Mouse (Mus musculus): ENCODE measurements around the gene Tm9sf1. TPM values are rescaled to one million over a fixed set of nuclear protein-coding genes. Genes with fewer than 3 reads are reported as not detected.

Tm9sf1 gene
- polyA plus RNA-seq (2015; fragmentation: Illumina TruSeq; extraction: RNeasy Lipid Tissue Mini Kit (QIAGEN cat#74804); ENCODE audit: low read depth, low replicate concordance) = 32.2 TPM

DNA sequence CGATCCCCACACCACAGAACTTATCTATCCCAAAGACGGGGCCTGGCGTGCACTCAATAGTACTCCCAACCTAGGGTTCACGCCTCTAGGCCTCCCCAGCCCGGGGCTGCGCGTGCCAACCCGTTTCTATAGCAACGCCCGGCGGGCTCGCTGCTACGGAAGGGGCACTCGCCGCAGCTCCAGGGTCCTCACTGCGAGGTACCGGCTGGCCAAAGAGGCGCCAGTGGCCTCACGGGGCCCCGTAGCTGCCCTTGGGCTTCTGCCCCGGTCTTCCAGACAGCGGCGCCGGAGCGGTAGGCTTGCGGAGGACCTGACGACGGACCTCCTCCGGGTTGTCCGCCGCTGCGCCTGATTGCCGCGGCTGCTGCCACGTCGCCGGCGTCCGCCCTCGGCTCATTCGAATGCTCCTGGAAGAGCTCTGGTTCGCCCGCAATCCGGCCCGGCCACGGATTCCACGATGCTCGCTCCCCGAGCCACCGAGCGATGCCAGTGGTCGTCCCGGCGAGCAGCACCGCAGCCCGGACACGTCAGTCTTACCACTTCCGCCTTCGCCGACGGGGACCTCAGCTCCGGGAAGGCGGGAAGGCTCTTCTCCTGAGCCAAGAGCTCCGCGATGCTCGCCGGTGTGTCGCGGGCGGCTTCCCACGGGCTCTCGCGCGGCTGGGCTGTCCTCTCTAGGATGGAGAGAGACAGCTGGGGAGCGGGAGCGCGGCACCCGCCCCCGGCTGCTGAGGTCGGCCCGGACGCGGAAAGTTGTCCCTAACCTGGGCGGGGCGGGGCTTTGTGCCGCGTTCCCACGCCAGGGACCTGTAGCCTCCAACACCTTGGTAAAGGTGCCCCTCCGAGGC lies at the start of gene Tm9sf1:
Gene Tm9sf1, minus strand, starts transcription at position 747 of the 848 bp plus-strand sequence.

DNA sequence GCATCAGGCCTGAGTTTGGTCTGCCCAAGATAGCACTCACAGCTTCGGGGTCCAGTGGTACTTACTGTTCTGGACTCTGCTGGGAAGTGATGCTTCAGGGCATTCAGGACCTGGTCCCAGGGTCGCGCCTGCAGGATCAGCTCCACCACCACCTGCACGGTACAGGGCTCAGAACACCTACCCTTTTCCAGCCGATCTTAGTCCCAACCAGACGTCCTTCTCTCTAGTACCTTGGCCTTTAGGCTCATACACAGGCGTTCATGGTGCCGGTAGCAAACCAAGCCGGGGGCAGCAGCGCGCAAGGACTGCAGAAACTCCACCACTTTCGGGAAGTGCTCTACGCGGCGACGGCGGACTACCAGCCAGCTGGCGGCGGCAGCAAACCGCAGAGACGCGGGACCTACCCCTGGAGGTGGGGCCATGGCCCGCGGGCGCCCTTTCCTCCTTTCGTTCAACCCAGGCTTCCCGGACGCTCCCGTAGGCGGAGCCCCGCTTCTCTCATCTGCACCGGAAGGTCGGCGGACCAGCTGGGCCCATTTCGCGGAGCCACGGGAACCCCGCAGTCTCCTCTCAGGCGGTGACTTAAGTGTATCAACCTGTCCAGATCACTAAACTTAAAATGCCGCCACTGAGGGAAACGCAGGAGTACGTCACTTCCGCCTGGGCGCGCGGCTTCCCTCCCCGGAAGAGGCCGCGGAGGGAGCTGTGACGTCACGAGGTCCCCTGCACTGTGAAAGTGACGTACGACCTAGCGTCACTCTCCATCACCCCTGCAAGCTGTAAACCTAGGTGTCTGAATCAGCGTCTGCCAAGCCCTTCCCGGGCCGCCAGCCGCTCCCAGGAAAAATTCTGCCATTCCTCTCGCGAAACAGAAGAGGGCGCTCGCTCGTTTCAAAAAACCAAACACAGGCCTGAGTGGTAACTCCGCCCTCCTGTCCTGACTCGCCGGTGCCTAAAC lies 37.8 kb upstream of the Tm9sf1 start, which contains the start of gene Tinf2:
Gene Tinf2, minus strand, starts transcription at position 661 of the 958 bp plus-strand sequence.

DNA sequence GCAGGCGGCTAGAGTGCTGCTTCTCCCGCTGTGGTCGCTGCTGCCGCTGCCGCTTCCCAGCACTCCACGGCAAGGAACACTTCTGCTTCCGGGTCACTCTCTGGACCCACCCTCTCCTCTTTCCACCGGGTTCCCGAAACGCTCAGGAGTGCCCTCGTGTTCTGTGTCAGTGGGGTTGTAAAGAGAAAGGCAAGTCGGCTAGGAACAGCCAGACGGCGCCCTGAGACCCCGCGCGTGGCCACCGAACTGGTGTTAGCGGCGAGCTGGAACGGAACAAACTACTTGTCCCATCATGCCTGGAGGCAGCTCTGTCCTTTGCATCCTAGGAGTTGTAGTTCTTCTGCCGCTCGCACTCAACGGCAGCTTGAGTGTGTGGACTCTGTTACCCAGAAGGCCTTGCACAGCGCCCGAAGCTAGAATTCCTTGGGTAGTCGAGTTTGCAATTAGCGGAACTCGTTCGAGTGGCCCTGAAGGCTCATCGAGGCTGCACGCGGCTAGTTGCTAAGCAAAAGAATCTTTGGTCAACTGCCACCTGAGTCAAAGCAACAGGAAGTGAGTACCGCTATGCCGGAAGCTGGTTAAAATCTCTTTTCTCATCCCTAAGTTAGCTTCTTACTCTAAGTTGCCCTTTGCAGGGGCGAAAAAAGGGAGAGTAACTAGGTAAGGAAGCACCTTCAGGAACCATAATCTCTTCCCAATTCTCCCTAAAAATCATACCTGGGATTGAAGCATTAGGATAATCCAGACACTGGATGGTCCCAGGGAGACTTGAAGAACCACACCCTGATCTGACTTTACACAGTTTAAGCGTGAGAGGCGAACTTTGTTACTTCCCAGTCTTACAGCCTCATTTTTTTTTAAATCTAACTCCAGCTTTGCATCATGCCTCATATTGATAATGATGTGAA lies 28.5 kb upstream of the Tm9sf1 start, which contains the start of the genes Gmpr2 and Nedd8:
Gene Gmpr2, plus strand, starts transcription at position 109 of the 908 bp plus-strand sequence.
Gene Nedd8, minus strand, starts transcription at position 292 of the 908 bp plus-strand sequence.

DNA sequence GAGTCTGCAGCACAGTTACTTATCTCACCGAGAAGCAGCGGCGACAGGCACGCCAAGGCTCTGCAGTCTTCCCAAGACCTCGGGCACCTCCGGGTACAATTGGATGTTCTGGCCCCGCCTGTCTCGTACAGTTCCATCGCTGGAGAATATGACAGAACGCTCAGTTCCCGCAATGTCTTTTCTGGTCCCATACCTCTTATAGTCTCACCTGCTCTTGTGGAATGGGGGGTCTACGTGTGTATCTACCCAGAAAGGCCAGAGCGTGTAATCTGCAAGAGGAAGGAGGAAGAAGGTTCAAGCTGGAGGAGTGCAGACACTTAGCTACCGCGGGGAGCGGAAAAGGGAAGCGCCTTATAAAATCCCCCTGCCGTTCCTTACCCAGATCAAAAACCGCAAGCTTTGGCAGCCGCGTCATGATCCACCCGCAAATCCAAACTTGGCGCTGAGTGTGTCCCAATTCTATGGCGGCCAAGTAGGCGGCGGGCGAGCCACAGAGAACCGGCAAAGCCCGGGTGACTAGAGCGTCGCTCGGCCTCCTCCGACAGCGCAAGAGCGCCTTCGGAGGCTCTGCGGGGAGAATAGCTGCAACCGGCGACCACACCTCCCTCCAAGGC lies 16.5 kb upstream of the Tm9sf1 start, which contains the start of gene Mdp1:
Gene Mdp1, minus strand, starts transcription at position 549 of the 614 bp plus-strand sequence.

DNA sequence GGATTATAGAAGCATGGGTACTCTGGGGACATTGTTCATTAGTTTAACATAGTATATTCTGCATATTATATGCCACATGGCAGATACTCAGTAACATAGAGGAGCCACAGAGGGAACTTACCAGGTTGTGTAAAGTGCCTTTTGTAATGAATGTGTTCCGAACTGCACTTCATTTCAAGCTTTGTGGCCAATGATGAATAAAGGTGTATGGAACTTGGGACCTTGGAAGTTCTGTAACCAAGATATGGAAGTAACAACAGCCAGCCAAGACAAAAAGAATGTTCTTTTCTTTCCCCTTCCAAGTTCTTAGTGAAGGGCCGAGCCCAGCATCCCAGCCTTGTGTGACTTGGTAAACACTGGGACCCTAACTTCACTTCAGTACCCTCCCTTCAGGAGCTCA lies 6.3 kb upstream of the Tm9sf1 start, which contains the start of gene Tssk4:
Gene Tssk4, plus strand, starts transcription at position 301 of the 400 bp plus-strand sequence.

DNA sequence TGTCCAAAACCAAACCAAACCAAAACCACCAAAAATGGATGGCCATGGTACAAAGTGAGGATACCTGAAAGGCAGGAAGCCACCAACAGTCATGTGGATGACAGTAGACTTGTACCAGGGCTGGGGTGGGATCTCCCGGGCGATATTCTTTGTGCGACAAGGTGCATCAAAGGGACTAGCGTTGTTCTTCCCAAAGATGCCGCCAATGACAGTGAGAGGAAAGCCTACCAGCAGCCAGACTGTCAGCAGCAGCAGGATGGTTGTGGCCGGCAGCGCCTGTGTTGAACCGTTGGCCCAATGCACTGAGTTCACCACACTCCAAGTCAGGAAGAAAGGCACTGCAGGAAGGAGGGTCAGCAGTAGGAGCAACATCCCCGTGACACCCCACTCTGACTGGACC lies 5.8 kb downstream of the Tm9sf1 start, which contains the start of gene Gm49378:
Gene Gm49378, minus strand, starts transcription at position 101 of the 400 bp plus-strand sequence.

DNA sequence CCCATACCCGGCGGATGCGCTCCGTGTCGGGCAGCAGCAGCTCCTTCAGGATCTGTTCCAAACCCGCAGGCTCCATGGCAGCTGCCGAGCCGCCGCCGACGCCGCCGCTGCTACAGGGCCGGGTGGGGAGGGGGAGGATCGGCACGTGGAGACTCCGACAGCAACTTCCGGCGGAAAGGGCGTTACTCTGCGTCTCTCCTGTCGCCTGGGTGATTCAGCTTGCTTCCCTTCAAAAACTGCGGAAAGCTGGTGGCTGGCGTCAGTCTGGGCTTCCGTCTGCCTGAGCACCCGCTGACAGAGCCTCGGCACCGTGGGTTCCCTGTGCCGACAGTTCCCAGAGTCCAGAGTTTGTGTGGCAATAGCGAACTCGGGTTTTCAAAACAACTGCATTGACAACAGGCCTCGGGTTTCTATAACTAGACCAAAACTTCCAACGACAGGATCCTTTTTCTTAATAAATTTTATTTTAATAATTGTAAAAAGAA lies 8.0 kb downstream of the Tm9sf1 start, which contains the start of gene Ipo4:
Gene Ipo4, minus strand, starts transcription at position 435 of the 485 bp plus-strand sequence.

DNA sequence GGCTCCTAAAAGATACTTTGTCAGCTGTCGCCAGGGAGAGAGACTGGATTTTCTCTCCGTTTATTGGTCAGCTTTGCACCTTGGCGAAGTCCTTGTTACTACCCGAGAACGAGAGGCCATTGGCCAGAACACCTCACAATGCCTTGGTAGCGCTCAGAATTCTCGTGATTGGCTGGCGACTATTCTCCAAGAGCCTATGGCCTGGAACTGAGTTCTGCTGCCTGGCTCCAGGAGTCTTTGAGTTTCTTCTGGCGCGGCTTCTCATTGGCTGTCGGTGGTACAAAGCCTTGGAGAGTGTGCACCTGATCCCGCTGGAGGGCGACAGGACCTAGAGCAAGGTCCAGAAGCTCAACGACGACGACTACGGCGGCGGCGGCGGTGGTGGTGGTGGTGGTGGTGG lies 25.8 kb downstream of the Tm9sf1 start, which contains the start of gene Rec8:
Gene Rec8, plus strand, starts transcription at position 216 of the 400 bp plus-strand sequence.

DNA sequence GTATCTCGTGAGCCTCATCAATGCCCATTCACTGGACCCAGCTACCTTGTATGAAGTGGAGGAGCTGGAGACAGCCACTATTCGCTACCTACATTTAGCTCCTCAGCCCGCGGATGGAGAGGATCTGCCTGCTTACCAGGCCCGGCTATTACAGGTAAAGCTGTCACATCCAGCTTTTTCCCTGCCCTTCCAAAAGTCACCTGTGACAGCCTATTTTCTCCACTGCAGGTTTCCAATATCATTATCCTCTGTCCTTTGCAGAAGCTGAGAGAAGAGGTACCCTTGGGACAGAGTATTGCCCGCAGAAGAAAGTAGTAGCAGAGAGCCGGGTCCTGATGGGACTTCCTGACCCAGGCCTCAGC lies 40.4 kb downstream of the Tm9sf1 start, which contains the start of gene Irf9:
Gene Irf9, plus strand, starts transcription at position 301 of the 362 bp plus-strand sequence.

DNA sequence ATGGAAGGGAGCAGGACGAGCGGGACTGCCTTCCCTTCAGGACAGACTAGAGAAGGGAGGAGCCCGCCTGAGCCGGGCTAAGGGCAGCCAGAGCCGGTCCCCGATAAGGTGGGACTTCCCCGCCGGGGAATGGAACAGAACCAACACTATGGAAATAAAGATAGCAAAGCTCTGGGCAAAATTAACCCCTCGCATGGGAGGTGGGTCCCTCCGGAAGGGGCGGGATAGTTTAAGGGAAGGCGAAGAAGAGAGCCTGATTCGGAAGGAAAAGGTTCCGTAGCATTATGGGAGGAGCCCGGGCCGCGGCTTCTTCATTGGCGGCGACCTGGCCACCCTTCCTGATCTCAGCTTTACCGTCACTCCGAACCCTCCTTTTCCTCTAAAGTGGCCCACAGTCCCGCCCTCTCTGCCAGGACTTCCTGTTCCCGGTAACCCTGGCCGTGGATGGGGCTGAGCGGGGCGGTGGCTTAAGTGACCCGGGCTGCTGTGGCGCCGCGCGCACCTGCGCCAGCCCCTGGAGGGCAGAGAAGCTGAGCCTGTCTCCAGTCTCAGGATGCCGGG lies 52.2 kb downstream of the Tm9sf1 start, which contains the start of gene Rnf31:
Gene Rnf31, plus strand, starts transcription at position 378 of the 561 bp plus-strand sequence.

DNA sequence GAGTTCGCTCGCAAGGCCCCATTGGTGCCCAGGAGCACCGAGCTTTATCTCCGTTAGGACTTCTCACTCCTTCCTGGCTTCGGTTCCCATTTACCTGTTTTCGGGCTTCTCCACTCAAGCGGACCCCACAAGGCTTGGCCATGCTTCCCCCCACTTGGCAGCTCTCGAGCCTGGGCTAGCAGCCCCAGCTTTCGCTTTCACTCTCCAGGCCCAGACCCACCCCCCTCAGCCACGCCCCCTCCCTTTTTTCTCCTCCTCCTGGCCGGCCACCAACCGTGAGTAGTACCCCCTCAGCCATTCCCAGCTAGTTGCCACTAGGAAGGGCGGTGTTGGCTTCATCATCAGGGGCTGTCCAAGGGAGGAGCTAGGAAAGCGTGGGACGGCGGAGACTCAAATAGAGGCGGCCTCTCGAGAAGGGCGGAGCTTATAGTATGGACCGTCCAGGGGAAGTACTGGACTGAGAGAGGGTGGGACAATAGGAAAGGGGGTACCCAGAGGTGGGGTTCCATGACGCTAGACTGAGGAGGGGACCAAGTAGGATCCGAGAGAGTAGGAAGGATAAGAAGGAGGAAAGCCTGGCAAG lies 52.8 kb downstream of the Tm9sf1 start, which contains the start of gene Psme2:
Gene Psme2, minus strand, starts transcription at position 366 of the 583 bp plus-strand sequence.

Other genes with a start within 250 kb of the Tm9sf1 start
- 22.7 TPM for gene Dhrs4, start 165.0 kb downstream of the Tm9sf1 start, polyA plus RNA-seq (2015; fragmentation: Illumina TruSeq; extraction: RNeasy Lipid Tissue Mini Kit (QIAGEN cat#74804); ENCODE audit: low read depth, low replicate concordance)
- gene Carmil3, start 153.2 kb downstream of the Tm9sf1 start, polyA plus RNA-seq (2015; fragmentation: Illumina TruSeq; extraction: RNeasy Lipid Tissue Mini Kit (QIAGEN cat#74804); ENCODE audit: low read depth, low replicate concordance) = 27.2 TPM
- gene Cpne6, start 133.4 kb downstream of the Tm9sf1 start, polyA plus RNA-seq (2015; fragmentation: Illumina TruSeq; extraction: RNeasy Lipid Tissue Mini Kit (QIAGEN cat#74804); ENCODE audit: low read depth, low replicate concordance) = 132 TPM
- gene Nrl, start 118.8 kb downstream of the Tm9sf1 start, polyA plus RNA-seq (2015; fragmentation: Illumina TruSeq; extraction: RNeasy Lipid Tissue Mini Kit (QIAGEN cat#74804); ENCODE audit: low read depth, low replicate concordance) = 0.31 TPM
- gene Pck2, start 103.5 kb downstream of the Tm9sf1 start, polyA plus RNA-seq (2015; fragmentation: Illumina TruSeq; extraction: RNeasy Lipid Tissue Mini Kit (QIAGEN cat#74804); ENCODE audit: low read depth, low replicate concordance) = 19.9 TPM
- 92.2 TPM for gene Dcaf11, start 83.8 kb downstream of the Tm9sf1 start, polyA plus RNA-seq (2015; fragmentation: Illumina TruSeq; extraction: RNeasy Lipid Tissue Mini Kit (QIAGEN cat#74804); ENCODE audit: low read depth, low replicate concordance)
- gene A730061H03Rik, start 83.4 kb downstream of the Tm9sf1 start, polyA plus RNA-seq (2015; fragmentation: Illumina TruSeq; extraction: RNeasy Lipid Tissue Mini Kit (QIAGEN cat#74804); ENCODE audit: low read depth, low replicate concordance) = not detected
- gene Fitm1, start 68.2 kb downstream of the Tm9sf1 start, polyA plus RNA-seq (2015; fragmentation: Illumina TruSeq; extraction: RNeasy Lipid Tissue Mini Kit (QIAGEN cat#74804); ENCODE audit: low read depth, low replicate concordance) = not detected
- 73.4 TPM for gene Psme1, start 65.7 kb downstream of the Tm9sf1 start, polyA plus RNA-seq (2015; fragmentation: Illumina TruSeq; extraction: RNeasy Lipid Tissue Mini Kit (QIAGEN cat#74804); ENCODE audit: low read depth, low replicate concordance)
- 54.3 TPM for gene Emc9, start 58.5 kb downstream of the Tm9sf1 start, polyA plus RNA-seq (2015; fragmentation: Illumina TruSeq; extraction: RNeasy Lipid Tissue Mini Kit (QIAGEN cat#74804); ENCODE audit: low read depth, low replicate concordance)
- gene Psme2, start 52.7 kb downstream of the Tm9sf1 start, polyA plus RNA-seq (2015; fragmentation: Illumina TruSeq; extraction: RNeasy Lipid Tissue Mini Kit (QIAGEN cat#74804); ENCODE audit: low read depth, low replicate concordance) = 78.9 TPM
- 18.8 TPM for gene Rnf31, start 52.1 kb downstream of the Tm9sf1 start, polyA plus RNA-seq (2015; fragmentation: Illumina TruSeq; extraction: RNeasy Lipid Tissue Mini Kit (QIAGEN cat#74804); ENCODE audit: low read depth, low replicate concordance)
- gene Irf9, start 40.2 kb downstream of the Tm9sf1 start, polyA plus RNA-seq (2015; fragmentation: Illumina TruSeq; extraction: RNeasy Lipid Tissue Mini Kit (QIAGEN cat#74804); ENCODE audit: low read depth, low replicate concordance) = 14.3 TPM
- gene Rec8, start 25.8 kb downstream of the Tm9sf1 start, polyA plus RNA-seq (2015; fragmentation: Illumina TruSeq; extraction: RNeasy Lipid Tissue Mini Kit (QIAGEN cat#74804); ENCODE audit: low read depth, low replicate concordance) = 6.2 TPM
- gene Ipo4, start 7.8 kb downstream of the Tm9sf1 start, polyA plus RNA-seq (2015; fragmentation: Illumina TruSeq; extraction: RNeasy Lipid Tissue Mini Kit (QIAGEN cat#74804); ENCODE audit: low read depth, low replicate concordance) = 62.3 TPM
- 1.6 TPM for gene Gm49378, start 5.9 kb downstream of the Tm9sf1 start, polyA plus RNA-seq (2015; fragmentation: Illumina TruSeq; extraction: RNeasy Lipid Tissue Mini Kit (QIAGEN cat#74804); ENCODE audit: low read depth, low replicate concordance)
- not detected for gene Tssk4, start 6.4 kb upstream of the Tm9sf1 start, polyA plus RNA-seq (2015; fragmentation: Illumina TruSeq; extraction: RNeasy Lipid Tissue Mini Kit (QIAGEN cat#74804); ENCODE audit: low read depth, low replicate concordance)
- 61.1 TPM for gene Mdp1, start 16.7 kb upstream of the Tm9sf1 start, polyA plus RNA-seq (2015; fragmentation: Illumina TruSeq; extraction: RNeasy Lipid Tissue Mini Kit (QIAGEN cat#74804); ENCODE audit: low read depth, low replicate concordance)
- 36.9 TPM for gene Gmpr2, start 28.1 kb upstream of the Tm9sf1 start, polyA plus RNA-seq (2015; fragmentation: Illumina TruSeq; extraction: RNeasy Lipid Tissue Mini Kit (QIAGEN cat#74804); ENCODE audit: low read depth, low replicate concordance)
- gene Nedd8, start 28.3 kb upstream of the Tm9sf1 start, polyA plus RNA-seq (2015; fragmentation: Illumina TruSeq; extraction: RNeasy Lipid Tissue Mini Kit (QIAGEN cat#74804); ENCODE audit: low read depth, low replicate concordance) = 255 TPM
- gene Tinf2, start 38.0 kb upstream of the Tm9sf1 start, polyA plus RNA-seq (2015; fragmentation: Illumina TruSeq; extraction: RNeasy Lipid Tissue Mini Kit (QIAGEN cat#74804); ENCODE audit: low read depth, low replicate concordance) = 16.0 TPM
- gene Tgm1, start 70.1 kb upstream of the Tm9sf1 start, polyA plus RNA-seq (2015; fragmentation: Illumina TruSeq; extraction: RNeasy Lipid Tissue Mini Kit (QIAGEN cat#74804); ENCODE audit: low read depth, low replicate concordance) = not detected
- 47.6 TPM for gene Rabggta, start 78.5 kb upstream of the Tm9sf1 start, polyA plus RNA-seq (2015; fragmentation: Illumina TruSeq; extraction: RNeasy Lipid Tissue Mini Kit (QIAGEN cat#74804); ENCODE audit: low read depth, low replicate concordance)
- gene Dhrs1, start 101.9 kb upstream of the Tm9sf1 start, polyA plus RNA-seq (2015; fragmentation: Illumina TruSeq; extraction: RNeasy Lipid Tissue Mini Kit (QIAGEN cat#74804); ENCODE audit: low read depth, low replicate concordance) = 122 TPM
- gene Nop9, start 101.9 kb upstream of the Tm9sf1 start, polyA plus RNA-seq (2015; fragmentation: Illumina TruSeq; extraction: RNeasy Lipid Tissue Mini Kit (QIAGEN cat#74804); ENCODE audit: low read depth, low replicate concordance) = 6.9 TPM
- 9.8 TPM for gene Cideb, start 114.7 kb upstream of the Tm9sf1 start, polyA plus RNA-seq (2015; fragmentation: Illumina TruSeq; extraction: RNeasy Lipid Tissue Mini Kit (QIAGEN cat#74804); ENCODE audit: low read depth, low replicate concordance)
- gene Ltb4r2, start 117.6 kb upstream of the Tm9sf1 start, polyA plus RNA-seq (2015; fragmentation: Illumina TruSeq; extraction: RNeasy Lipid Tissue Mini Kit (QIAGEN cat#74804); ENCODE audit: low read depth, low replicate concordance) = 0.12 TPM
- not detected for gene Ltb4r1, start 122.2 kb upstream of the Tm9sf1 start, polyA plus RNA-seq (2015; fragmentation: Illumina TruSeq; extraction: RNeasy Lipid Tissue Mini Kit (QIAGEN cat#74804); ENCODE audit: low read depth, low replicate concordance)
- 5.3 TPM for gene Adcy4, start 140.3 kb upstream of the Tm9sf1 start, polyA plus RNA-seq (2015; fragmentation: Illumina TruSeq; extraction: RNeasy Lipid Tissue Mini Kit (QIAGEN cat#74804); ENCODE audit: low read depth, low replicate concordance)
- 0.25 TPM for gene Ripk3, start 145.1 kb upstream of the Tm9sf1 start, polyA plus RNA-seq (2015; fragmentation: Illumina TruSeq; extraction: RNeasy Lipid Tissue Mini Kit (QIAGEN cat#74804); ENCODE audit: low read depth, low replicate concordance)
- gene Nfatc4, start 179.3 kb upstream of the Tm9sf1 start, polyA plus RNA-seq (2015; fragmentation: Illumina TruSeq; extraction: RNeasy Lipid Tissue Mini Kit (QIAGEN cat#74804); ENCODE audit: low read depth, low replicate concordance) = 2.3 TPM
- 3.9 TPM for gene Nynrin, start 210.2 kb upstream of the Tm9sf1 start, polyA plus RNA-seq (2015; fragmentation: Illumina TruSeq; extraction: RNeasy Lipid Tissue Mini Kit (QIAGEN cat#74804); ENCODE audit: low read depth, low replicate concordance)
- 0.49 TPM for gene Cbln3, start 240.6 kb upstream of the Tm9sf1 start, polyA plus RNA-seq (2015; fragmentation: Illumina TruSeq; extraction: RNeasy Lipid Tissue Mini Kit (QIAGEN cat#74804); ENCODE audit: low read depth, low replicate concordance)
- 9.0 TPM for gene Khnyn, start 241.1 kb upstream of the Tm9sf1 start, polyA plus RNA-seq (2015; fragmentation: Illumina TruSeq; extraction: RNeasy Lipid Tissue Mini Kit (QIAGEN cat#74804); ENCODE audit: low read depth, low replicate concordance)

Measured in brain, adult 10 weeks (tissue).